Mouse (Mus musculus) c-Kit-positive CD71-positive TER-119-negative erythroid progenitor cells, embryonic 14.5 days (primary cell): ENCODE data around the gene Igfbp7.

Source experiments
- DNase-seq: peaks from one replicate; pipeline ENCODE4 v3.0.0-alpha.2; 2013; ENCODE audit warnings: low read depth

Igfbp7 gene

DNA sequence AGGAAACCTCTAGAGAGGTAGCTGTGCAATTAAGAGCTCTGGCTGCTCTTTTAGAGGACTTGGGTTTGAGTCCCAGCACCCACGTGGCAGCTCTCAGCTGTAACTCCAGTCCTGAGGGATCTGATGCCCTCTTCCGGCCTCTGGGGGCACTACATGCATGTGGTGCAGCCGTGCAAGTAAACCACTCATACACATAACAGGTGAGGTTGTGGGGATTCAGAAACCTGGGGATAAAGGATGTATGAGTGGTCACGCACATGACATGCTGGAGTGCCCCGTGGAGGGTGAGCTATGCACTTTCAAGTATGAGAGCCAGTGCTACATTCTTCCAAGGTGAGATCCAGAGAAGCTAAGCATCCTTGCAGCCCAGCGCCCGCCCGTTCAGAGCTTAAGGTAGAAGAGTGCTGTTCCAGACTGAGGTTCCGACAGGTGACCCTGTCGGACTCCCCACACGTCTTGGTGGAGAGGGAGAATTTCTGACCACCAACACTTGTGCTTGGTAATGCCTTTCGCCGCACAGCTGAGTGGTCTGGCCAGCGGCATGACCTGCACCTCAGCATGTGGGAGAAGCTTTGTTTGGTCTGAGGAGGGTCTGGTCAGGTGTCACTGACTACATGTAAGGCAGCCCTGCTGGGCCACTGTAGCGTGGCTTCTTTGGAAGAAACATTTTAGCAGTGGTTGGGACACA, 57.7 kb downstream of the Igfbp7 start:
- no peak for DNase-seq

DNA sequence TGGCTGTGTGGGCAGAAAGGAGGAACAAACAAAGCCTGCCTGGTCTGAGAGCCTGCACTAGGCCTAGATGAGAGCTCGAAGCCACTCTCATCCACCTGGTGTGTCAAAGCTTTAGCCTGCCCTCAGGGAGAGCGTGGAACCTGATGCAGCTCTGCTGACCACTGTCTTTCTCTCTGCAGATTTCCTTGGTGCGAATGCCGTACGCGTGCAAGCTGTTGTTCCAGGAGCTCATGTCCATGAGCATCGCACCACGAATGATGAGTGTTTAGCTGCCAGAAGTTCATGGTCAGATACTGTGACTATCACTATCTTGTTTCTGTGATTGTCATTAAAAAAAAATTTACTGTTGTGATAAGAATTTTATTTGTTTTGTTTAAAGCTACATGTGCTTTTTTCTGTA, 58.9 kb downstream of the Igfbp7 start:
- DNase-seq = no peak

DNA sequence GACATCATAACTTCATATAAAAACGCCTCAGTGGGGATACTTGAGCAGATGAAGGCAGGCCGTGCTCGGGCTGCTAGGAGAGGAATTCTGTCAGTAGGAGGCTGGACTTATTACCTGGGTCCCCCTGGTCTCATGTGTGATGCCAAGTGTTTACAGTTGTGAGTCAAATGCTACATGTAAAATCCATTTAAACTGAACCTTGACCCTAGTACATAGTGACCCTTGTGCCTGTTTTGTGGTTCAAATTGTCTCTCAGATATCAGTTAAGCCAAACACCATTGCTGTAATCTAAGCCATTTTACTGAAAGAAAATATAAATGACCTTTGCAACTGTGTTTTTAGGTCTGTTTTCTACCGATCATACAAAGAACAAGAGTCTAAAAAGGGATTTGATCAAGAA, 67.8 kb downstream of the Igfbp7 start:
- DNase-seq = no peak

DNA sequence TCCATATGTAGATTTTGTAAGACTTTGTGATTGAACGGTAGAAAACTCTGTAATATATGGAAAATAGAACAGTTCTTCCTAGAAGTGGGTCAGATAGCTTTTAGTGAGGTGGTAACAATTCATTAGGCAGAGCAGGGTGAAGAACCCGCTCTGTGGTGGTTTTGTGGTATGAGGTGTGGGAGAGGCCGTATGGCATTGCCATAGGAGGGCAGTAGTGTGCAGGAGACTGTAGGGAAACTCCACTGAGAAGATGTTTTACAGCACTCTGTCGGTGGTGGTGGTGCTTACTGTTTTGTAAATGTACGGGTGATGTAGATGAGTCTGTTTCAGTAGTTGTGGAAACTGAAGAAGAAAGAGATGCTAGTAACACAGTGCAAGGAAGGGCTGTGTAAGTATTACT, 77.7 kb downstream of the Igfbp7 start:
- DNase-seq = no peak

DNA sequence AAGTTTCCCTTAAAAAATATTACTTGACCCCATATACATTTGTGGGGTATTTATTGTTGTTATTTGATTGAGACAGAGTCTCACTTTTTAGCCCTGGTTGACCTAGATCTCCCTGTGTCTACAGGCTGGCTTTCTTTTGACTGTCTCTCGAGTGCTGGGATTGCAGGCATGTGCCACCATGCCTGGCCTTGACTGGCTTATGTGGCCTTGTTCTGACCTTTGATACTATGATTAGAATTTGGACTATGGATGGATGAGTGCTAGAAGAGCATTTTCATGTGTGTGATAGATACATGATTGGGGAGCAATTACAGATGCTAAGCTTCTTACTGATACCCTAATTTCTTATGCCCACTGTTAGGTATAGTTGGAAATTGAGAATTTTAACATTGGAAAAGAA, 82.9 kb downstream of the Igfbp7 start:
- no peak for DNase-seq

DNA sequence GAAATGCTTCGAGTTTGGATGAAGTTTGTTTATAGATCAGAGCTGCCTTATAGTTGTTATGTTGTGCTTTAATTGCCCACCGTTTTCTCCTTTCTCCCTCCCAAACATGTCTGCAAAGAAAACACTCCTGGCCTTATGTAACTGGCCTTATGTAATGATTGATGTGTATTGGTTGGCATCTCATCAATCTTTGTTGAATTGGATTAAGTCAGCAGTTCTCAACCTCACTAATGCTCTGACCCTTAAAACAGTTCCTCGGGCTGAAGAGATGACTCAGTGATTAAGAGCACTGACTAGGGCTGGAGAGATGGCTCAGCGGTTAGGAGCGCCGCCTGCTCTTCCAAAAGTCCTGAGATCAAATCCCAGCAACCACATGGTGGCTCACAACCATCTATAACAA, 92.9 kb downstream of the Igfbp7 start:
- no peak for DNase-seq

DNA sequence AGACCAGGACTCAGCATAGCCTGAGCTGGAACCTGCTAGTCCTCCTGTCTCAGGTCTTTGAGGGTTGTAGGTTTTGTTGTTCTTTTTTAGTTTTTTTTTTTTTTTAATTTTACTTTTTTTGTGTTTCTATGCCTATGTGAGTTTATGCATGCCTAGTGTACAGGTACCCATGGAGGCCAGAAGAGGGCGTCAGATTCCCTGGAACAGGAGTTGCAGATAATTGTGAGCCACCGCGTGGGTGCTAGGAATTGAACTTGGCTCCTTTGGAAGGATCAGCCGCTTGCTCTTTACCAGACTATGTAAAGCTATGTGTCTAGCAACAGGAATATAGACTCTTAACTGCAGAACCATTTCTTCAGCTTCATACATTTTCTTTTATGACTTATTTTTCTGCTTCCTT, 93.6 kb downstream of the Igfbp7 start:
- no peak for DNase-seq

DNA sequence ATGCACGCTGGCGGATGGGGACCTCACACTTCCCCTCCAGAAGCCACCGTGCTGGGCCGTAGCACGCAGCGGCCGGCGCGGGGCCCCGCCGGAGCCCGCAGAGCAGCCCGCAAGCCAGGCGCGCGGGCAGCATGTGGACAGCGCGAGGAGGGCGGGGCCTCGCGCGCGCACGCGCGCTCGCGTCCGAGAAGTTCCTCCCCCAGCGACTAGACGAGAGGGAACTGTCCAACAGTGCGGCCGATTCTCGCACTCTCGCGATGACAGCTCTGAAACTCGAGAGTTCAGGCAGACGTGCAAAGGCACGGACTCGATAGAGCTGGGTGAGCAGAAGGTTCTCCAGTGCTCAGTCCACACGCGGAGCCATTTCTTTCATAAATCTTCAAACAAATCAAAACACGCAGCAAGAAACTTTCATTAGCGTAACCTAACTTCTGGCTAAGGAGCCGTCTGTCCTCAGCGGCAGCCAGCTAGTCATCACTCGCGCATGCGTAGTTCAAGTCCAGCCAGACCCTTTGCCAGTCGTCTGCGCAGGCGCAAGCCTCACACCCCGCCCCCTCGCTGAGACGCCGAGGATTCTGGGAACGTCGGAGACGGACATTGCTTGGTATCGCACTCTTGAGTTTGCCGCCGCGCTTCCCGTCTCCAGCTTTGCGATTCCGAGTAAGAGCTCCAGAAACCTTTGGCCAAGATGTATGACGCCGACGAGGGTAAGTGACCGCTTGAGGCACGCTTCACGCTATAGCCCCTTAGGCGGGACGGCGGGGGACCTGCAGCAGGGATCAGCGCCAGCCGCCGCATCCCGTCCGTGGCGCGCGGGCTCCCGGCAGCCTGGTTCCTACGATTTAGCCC, 97.7 kb downstream of the Igfbp7 start, which contains the start of the genes Noa1 and Polr2b:
TSS of gene Noa1 (minus strand) at position 161 of the 849 bp plus-strand sequence.
TSS of gene Polr2b (plus strand) at position 224 of the 849 bp plus-strand sequence.
- peak; percentile 95 for DNase-seq

DNA sequence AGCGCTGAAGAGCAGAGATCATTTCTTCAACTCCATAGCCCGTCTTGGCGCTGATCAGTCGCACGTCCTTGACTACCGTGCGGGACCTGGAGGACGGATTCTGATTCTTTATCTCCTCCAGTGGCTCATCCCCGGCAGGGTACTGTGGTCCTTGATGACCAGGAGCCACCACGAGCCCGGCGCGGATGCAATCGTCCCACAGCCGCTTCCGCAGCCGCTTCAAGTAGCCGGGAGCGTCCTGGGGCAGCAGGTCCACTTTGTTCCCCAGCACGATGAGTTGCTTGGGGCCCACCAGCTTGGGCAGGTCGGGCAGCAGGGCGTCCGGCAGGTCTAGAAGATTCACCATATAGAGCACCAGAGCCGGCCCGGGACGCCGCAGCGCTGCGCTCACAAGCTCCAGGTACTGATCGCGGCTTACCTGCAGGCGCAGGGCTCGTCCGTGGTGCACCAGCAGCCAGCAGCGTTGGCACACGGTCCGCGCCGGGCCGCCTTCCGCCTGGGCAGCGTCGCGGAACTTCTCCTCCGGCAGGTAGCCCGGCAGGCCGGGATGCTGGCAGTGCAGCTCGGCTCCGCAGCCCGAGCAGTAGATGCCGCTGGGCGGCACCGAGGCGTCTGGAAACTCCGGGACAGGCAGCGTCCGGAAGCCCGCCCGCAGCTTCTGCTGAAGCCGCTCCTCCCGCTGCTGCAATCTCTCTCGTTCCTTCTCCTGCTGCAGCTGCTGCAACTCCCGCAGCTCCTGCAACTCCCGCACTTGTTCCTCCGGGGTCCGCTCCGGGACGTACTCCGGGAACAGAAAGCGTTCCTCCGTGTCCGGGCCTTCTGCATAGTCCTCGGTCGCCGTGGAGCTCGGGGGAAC, 98.6 kb downstream of the Igfbp7 start:
- DNase-seq = no peak

DNA sequence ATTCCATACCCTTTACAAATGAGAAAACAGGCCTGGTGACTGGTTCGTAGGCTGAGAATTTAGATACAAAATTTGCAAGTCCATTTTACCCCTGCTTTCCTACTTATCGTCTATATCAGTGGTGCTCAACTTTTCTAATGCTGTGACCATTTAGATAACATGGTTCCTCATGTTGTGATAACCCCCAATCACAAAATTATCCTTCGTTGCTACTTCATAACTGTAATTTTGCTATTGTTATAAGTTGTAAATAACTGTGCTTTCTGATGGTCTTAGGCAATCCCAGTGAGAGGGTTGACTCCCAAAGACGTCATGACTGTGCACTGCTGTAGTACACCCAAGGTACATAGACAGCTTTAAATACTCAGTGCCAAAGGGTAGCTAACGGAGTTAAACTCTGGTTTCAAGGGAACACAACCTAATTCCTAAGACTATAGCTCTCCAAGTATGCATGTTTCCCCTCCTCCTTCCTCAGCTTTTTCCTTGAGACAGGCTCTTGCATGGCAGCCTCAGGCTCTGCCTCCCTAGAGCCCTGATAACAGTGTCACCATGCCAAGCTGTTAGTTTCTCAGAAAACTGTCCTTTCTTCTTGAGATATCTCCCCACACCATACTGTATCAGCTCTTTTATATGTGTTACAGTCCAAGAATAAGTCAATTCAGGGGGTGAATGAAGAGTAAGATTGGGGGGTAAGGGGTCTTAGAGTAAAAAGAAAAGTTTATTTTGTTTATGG, 99.9 kb downstream of the Igfbp7 start:
- no peak for DNase-seq

DNA sequence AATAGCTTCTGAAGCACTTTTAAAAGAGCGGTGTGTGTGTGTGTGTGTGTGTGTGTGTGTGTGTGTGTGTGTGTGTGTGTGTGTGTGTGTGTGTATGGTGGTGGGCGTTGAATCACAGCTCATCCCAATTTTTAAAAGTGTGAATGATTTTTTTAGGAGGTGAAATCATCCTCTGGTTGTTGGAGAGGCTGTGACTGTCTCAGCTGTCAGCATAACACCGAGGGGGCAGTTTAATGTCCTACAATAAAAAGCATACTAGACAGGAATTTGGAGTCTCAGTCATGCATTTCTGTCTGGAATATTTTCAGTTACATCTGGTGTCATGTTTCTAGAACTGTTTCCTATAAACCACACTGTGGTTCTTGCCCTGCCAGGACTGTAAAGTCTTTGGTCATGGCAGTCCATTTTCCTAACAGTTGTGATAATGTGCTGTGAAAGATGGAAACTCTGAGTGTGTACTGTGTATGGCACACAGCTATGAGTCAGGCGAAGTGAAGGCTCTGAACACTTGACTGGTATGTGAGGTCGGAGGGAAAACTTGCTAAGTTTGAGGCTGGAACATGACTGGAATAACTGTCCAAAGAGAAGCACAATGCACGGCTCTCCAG, 106.4 kb downstream of the Igfbp7 start:
- no peak for DNase-seq

DNA sequence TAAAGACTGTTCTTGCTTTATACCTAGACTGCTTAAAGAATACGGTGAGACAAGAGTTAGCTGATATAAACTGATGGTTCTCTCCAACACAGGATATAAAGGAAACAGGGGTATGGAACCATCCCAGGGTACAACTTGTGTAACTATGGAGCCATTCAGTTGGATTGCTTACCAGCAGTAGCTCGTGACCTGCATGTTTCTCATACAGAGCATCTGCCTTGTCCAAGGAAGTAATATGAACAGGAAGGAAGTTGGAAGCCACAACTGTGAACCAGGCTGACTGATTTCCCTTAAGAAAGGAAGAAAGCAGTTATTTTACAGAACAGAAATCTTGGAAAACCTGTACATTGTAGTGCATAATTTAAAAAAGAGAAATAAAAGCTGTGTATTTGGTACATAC, 108.4 kb downstream of the Igfbp7 start:
- no peak for DNase-seq
